ENCODE assay signal across 18 mouse cellular contexts in genomic region chr11:51969511-51969910, GRCm38 (mm10). TPM values are rescaled to one million over a fixed set of nuclear protein-coding genes. Genes with fewer than 3 reads are reported as not detected.
DNase-seq lines count a peak whose midpoint lies in the region; ATAC-seq and TF ChIP-seq lines count a peak whose summit lies in the region.
"Had no signal": no experiment of that assay in that cellular context is flagged by ENCODE, and none has a peak within 500 bp of the region (broad histone marks: within the 10 kb centered on the region; RNA-seq: fewer than 3 reads in every experiment).

No protein-coding gene starts in this region.

- in situ Hi-C loops in CH12.LX (cut with MboI; ENCODE audit: low pct_ligation_motif_present, low pct_unique_long_range_greater_than_20kb, low sequenced_read_pairs), result loop anchor here (10.0 kb wide), 1 partner anchor 145 kb away; no protein-coding TSS in a partner anchor

- no peak for TF ChIP-seq EP300 in CH12.LX (IDR thresholded peaks at IDR 0.05; ENCODE audit: low read length)

- no peaks in the 10 kb centered on the region for H3K4me1 ChIP-seq in intestine, postnatal 0 days (replicated peaks; ENCODE audit: control insufficient read depth, insufficient read depth, low read length)
- peaks cover 6% of the 10 kb centered on the region; the same call in 1 of the 2 replicates for H3K4me1 ChIP-seq in intestine, embryonic 16.5 days (ENCODE audit: control insufficient read depth, insufficient read depth, low read length)
- H3K4me1 ChIP-seq in CH12.LX (ENCODE audit: control insufficient read depth in 1 of 2, insufficient read depth in 2 of 2), result peaks cover 5 to 30% of the 10 kb centered on the region in 2 experiments; a peak in 3 of 4 replicates
- peaks cover 5% of the 10 kb centered on the region; the same call in 1 of the 2 replicates for H3K4me1 ChIP-seq in hindbrain, embryonic 14.5 days (replicated peaks; ENCODE audit: control insufficient read depth, insufficient read depth, low read length)
- H3K4me1 ChIP-seq in heart, embryonic 11.5 days (ENCODE audit: control insufficient read depth, insufficient read depth, low read length), result peaks cover 4% of the 10 kb centered on the region; the same call in 1 of the 2 replicates

- no peaks in the 10 kb centered on the region for H3K9me3 ChIP-seq in intestine, postnatal 0 days (ENCODE audit: control insufficient read depth)
- no peaks in the 10 kb centered on the region for H3K9me3 ChIP-seq in intestine, embryonic 16.5 days (ENCODE audit: control insufficient read depth, low read length)
- H3K9me3 ChIP-seq in CH12.LX (replicated peaks; ENCODE audit: low read length), result peaks cover 15% of the 10 kb centered on the region
- no peaks in the 10 kb centered on the region for H3K9me3 ChIP-seq in hindbrain, embryonic 14.5 days (ENCODE audit: control insufficient read depth, low read length)
- no peaks in the 10 kb centered on the region for H3K9me3 ChIP-seq in heart, embryonic 11.5 days (replicated peaks; ENCODE audit: control insufficient read depth, low read length)
- H3K9me3 ChIP-seq: forebrain, embryonic 13.5 days; hindbrain, embryonic 15.5 days; intestine, embryonic 15.5 days; midbrain, embryonic 10.5 days had no signal

- dilution Hi-C loops in CH12.LX (cut with MboI; ENCODE audit: extremely low pct_ligation_motif_present, extremely low pct_unique_long_range_greater_than_20kb, low sequenced_read_pairs), result no loop called here

- 93% methylated on average over 2 of the region's 2 CpGs for WGBS in intestine, postnatal 0 days
- 91% methylated on average over 2 of the region's 2 CpGs for WGBS in intestine, embryonic 16.5 days
- WGBS in hindbrain, embryonic 14.5 days, result 99% methylated on average over 2 of the region's 2 CpGs
- WGBS in heart, embryonic 11.5 days (ENCODE audit: insufficient replicate concordance), result 84% methylated on average over 2 of the region's 2 CpGs

- no peak for ATAC-seq in intestine, postnatal 0 days
- no peak for ATAC-seq in intestine, embryonic 16.5 days
- no peak for ATAC-seq in hindbrain, embryonic 14.5 days (ENCODE audit: low FRiP score)
- no peak for ATAC-seq in heart, embryonic 11.5 days (replicated peaks; ENCODE audit: insufficient number of reproducible peaks, low FRiP score, low TSS enrichment)
- ATAC-seq: forebrain, embryonic 13.5 days; intestine, embryonic 15.5 days had no signal

- 0 out of 2 replicates have a peak, but pooled peaks have one; percentile 16 for TF ChIP-seq CTCF in intestine, postnatal 0 days (IDR thresholded peaks at IDR 0.05; ENCODE audit: low read depth)
- TF ChIP-seq CTCF in CH12.LX (conservative IDR thresholded peaks at IDR 0.05 in 1 of 2, IDR thresholded peaks at IDR 0.05 in 1 of 2; ENCODE audit: low read depth in 2 of 2, low read length in 2 of 2), result peak in 1 of 2 experiments; percentile 51; a peak in 2 of 4 replicates

- no peak overlapping the region for H3K4me2 ChIP-seq in intestine, postnatal 0 days (replicated peaks; ENCODE audit: low read depth)
- H3K4me2 ChIP-seq in intestine, embryonic 16.5 days (ENCODE audit: low read depth, low read length), result no peak overlapping the region
- H3K4me2 ChIP-seq in CH12.LX (ENCODE audit: insufficient read depth, low read depth, poor library complexity, severe bottlenecking), result no peak overlapping the region
- H3K4me2 ChIP-seq in hindbrain, embryonic 14.5 days (replicated peaks), result no peak overlapping the region
- H3K4me2 ChIP-seq in heart, embryonic 11.5 days, result no peak overlapping the region
- H3K4me2 ChIP-seq: hindbrain, embryonic 15.5 days had no signal

- no peak for TF ChIP-seq POLR2A in CH12.LX (IDR thresholded peaks at IDR 0.05; ENCODE audit: low read depth, low read length)

- no peak overlapping the region for H3K27ac ChIP-seq in intestine, postnatal 0 days (ENCODE audit: low read depth, low read length)
- H3K27ac ChIP-seq in intestine, embryonic 16.5 days (ENCODE audit: low read length), result no peak overlapping the region
- no peak overlapping the region for H3K27ac ChIP-seq in CH12.LX (ENCODE audit: insufficient read depth, low read depth)
- H3K27ac ChIP-seq in hindbrain, embryonic 14.5 days, result no peak overlapping the region
- H3K27ac ChIP-seq in heart, embryonic 11.5 days (ENCODE audit: low read depth, low read length), result no peak overlapping the region
- H3K27ac ChIP-seq: forebrain, embryonic 13.5 days; heart, adult 2 months; hindbrain, embryonic 15.5 days; intestine, embryonic 15.5 days; midbrain, embryonic 10.5 days had no signal

- H3K36me3 ChIP-seq in intestine, postnatal 0 days (ENCODE audit: control insufficient read depth, insufficient read depth), result peaks cover 48% of the 10 kb centered on the region
- peaks cover 15% of the 10 kb centered on the region; the same call in 1 of the 2 replicates for H3K36me3 ChIP-seq in intestine, embryonic 16.5 days (ENCODE audit: control insufficient read depth, insufficient read depth, low read length)
- H3K36me3 ChIP-seq in CH12.LX (replicated peaks in 1 of 2; ENCODE audit: control insufficient read depth in 1 of 2, insufficient read depth in 1 of 2, low read length in 1 of 2), result peaks cover 43 to 54% of the 10 kb centered on the region in 2 experiments
- peaks cover 46% of the 10 kb centered on the region for H3K36me3 ChIP-seq in hindbrain, embryonic 14.5 days (replicated peaks; ENCODE audit: control insufficient read depth, insufficient read depth)
- H3K36me3 ChIP-seq in heart, embryonic 11.5 days (ENCODE audit: control insufficient read depth, insufficient read depth, low read length), result peaks cover 30% of the 10 kb centered on the region

- peaks cover 25% of the 10 kb centered on the region for H3K79me2 ChIP-seq in CH12.LX (replicated peaks; ENCODE audit: control insufficient read depth, extremely low read depth, insufficient read depth, poor library complexity, severe bottlenecking)

- H3K4me3 ChIP-seq in intestine, postnatal 0 days (ENCODE audit: low read depth, low read length), result no peak overlapping the region
- no peak overlapping the region for H3K4me3 ChIP-seq in intestine, embryonic 16.5 days (ENCODE audit: low read length)
- peak overlapping the region in 1 of 3 experiments; percentile 57 for H3K4me3 ChIP-seq in CH12.LX (replicated peaks in 1 of 3; ENCODE audit: low read depth in 2 of 3, low read length in 2 of 3, poor library complexity in 1 of 3)
- no peak overlapping the region for H3K4me3 ChIP-seq in hindbrain, embryonic 14.5 days (replicated peaks; ENCODE audit: low read length)
- H3K4me3 ChIP-seq in heart, embryonic 11.5 days (ENCODE audit: low read depth, low read length), result no peak overlapping the region
- H3K4me3 ChIP-seq: forebrain, embryonic 13.5 days; heart, adult 2 months; hindbrain, embryonic 15.5 days; intestine, embryonic 15.5 days; midbrain, embryonic 10.5 days had no signal

- no peaks in the 10 kb centered on the region for H3K27me3 ChIP-seq in intestine, postnatal 0 days (replicated peaks; ENCODE audit: control insufficient read depth, insufficient read depth, low read length)
- H3K27me3 ChIP-seq in intestine, embryonic 16.5 days (replicated peaks; ENCODE audit: control insufficient read depth, insufficient read depth, low read length), result no peaks in the 10 kb centered on the region
- no peaks in the 10 kb centered on the region for H3K27me3 ChIP-seq in CH12.LX (replicated peaks)
- H3K27me3 ChIP-seq in hindbrain, embryonic 14.5 days (ENCODE audit: control insufficient read depth, insufficient read depth, low read length), result no peaks in the 10 kb centered on the region
- no peaks in the 10 kb centered on the region for H3K27me3 ChIP-seq in heart, embryonic 11.5 days (ENCODE audit: control insufficient read depth, insufficient read depth, low read length)
- H3K27me3 ChIP-seq: forebrain, embryonic 13.5 days; hindbrain, embryonic 15.5 days; intestine, embryonic 15.5 days had no signal

- peak; percentile 29 for TF ChIP-seq RAD21 in CH12.LX (IDR thresholded peaks at IDR 0.05; ENCODE audit: low read depth, low read length)

- DNase-seq in 416B (ENCODE audit: low read depth) (peak; percentile 42), CH12.LX (ENCODE audit: extremely low read depth) (peak; percentile 27), R1 (ENCODE audit: low read depth, low spot score) (peak; percentile 24)
- no peak for DNase-seq in embryo, embryonic 11 days
- DNase-seq in hindbrain, embryonic 14.5 days (ENCODE audit: low spot score), result no peak
- DNase-seq: cerebellum, adult 18-20 months; cerebellum, postnatal 36 days; gastrocnemius, postnatal 36 days; heart, adult 2 months; kidney, postnatal 4 days; lung, postnatal 10 days had no signal

- no peak overlapping the region for H3K9ac ChIP-seq in intestine, postnatal 0 days (ENCODE audit: low read depth, low read length)
- no peak overlapping the region for H3K9ac ChIP-seq in intestine, embryonic 16.5 days (ENCODE audit: low read depth, low read length)
- H3K9ac ChIP-seq in CH12.LX (ENCODE audit: insufficient read depth, low read depth), result no peak overlapping the region
- H3K9ac ChIP-seq in hindbrain, embryonic 14.5 days, result no peak overlapping the region
- H3K9ac ChIP-seq in heart, embryonic 11.5 days (ENCODE audit: low read depth, low read length), result no peak overlapping the region
- H3K9ac ChIP-seq: forebrain, embryonic 13.5 days; hindbrain, embryonic 15.5 days; intestine, embryonic 15.5 days had no signal

RNA-seq across cellular contexts. Expression of gene Cdkn2aipnl, which starts 2.0 kb away (rescaled TPM):
- 49.0 and 49.8 TPM in 2 replicates for polyA plus RNA-seq in intestine, postnatal 0 days (2015; fragmentation: Nextera tagmentation; extraction: Ambion mirVana)
- polyA plus RNA-seq in intestine, embryonic 16.5 days (2015; fragmentation: Nextera tagmentation; extraction: Ambion mirVana), result 81.5 and 87.0 TPM in 2 replicates
- total RNA-seq in CH12.LX (2012; rRNA removed) (170 and 172 TPM in 2 replicates), CH12.LX (2014; rRNA removed) (256 and 271 TPM in 2 replicates)
- polyA plus RNA-seq in CH12.LX (2012; ENCODE audit: insufficient read length, low read depth), result 200 and 219 TPM in 2 replicates
- 117 and 129 TPM in 2 replicates for polyA plus RNA-seq in hindbrain, embryonic 14.5 days (2014; fragmentation: Nextera tagmentation; extraction: Ambion mirVana)
- polyA plus RNA-seq in heart, embryonic 11.5 days (2014; fragmentation: Nextera tagmentation; extraction: Ambion mirVana), result 78.3 and 82.1 TPM in 2 replicates

RNA-seq across cellular contexts. Expression of gene Ube2b, which starts 31.1 kb away (rescaled TPM):
- 212 and 223 TPM in 2 replicates for polyA plus RNA-seq in intestine, postnatal 0 days (2015; fragmentation: Nextera tagmentation; extraction: Ambion mirVana)
- 185 and 201 TPM in 2 replicates for polyA plus RNA-seq in intestine, embryonic 16.5 days (2015; fragmentation: Nextera tagmentation; extraction: Ambion mirVana)
- total RNA-seq in CH12.LX (2012; rRNA removed) (70.5 and 76.7 TPM in 2 replicates), CH12.LX (2014; rRNA removed) (230 and 250 TPM in 2 replicates)
- polyA plus RNA-seq in CH12.LX (2012; ENCODE audit: insufficient read length, low read depth), result 226 and 278 TPM in 2 replicates
- polyA plus RNA-seq in hindbrain, embryonic 14.5 days (2014; fragmentation: Nextera tagmentation; extraction: Ambion mirVana), result 150 and 157 TPM in 2 replicates
- polyA plus RNA-seq in heart, embryonic 11.5 days (2014; fragmentation: Nextera tagmentation; extraction: Ambion mirVana), result 163 and 172 TPM in 2 replicates

RNA-seq across cellular contexts. Expression of gene Cdkl3, which starts 34.5 kb away (rescaled TPM):
- polyA plus RNA-seq in intestine, postnatal 0 days (2015; fragmentation: Nextera tagmentation; extraction: Ambion mirVana), result 4.6 and 5.0 TPM in 2 replicates
- polyA plus RNA-seq in intestine, embryonic 16.5 days (2015; fragmentation: Nextera tagmentation; extraction: Ambion mirVana), result 4.2 and 6.0 TPM in 2 replicates
- total RNA-seq in CH12.LX (2012; rRNA removed) (4.3 and 4.4 TPM in 2 replicates), CH12.LX (2014; rRNA removed) (8.2 and 9.7 TPM in 2 replicates)
- polyA plus RNA-seq in CH12.LX (2012; ENCODE audit: insufficient read length, low read depth), result 7.3 and 8.0 TPM in 2 replicates
- polyA plus RNA-seq in hindbrain, embryonic 14.5 days (2014; fragmentation: Nextera tagmentation; extraction: Ambion mirVana), result 25.9 and 27.0 TPM in 2 replicates
- polyA plus RNA-seq in heart, embryonic 11.5 days (2014; fragmentation: Nextera tagmentation; extraction: Ambion mirVana), result 9.1 and 9.9 TPM in 2 replicates

Comparison
In these comparisons a context has a peak if more than half of its experiments do, and no peak if none do; other contexts are left out.
1. DNase-seq: peak in 416B (single experiment), CH12.LX (single experiment) and R1 (single experiment); none in embryo, embryonic 11 days (single experiment) and hindbrain, embryonic 14.5 days (single experiment).